Mouse (Mus musculus): ENCODE results near the gene Fgf8.

- no peak for TF ChIP-seq CTCF (IDR thresholded peaks at IDR 0.05; ENCODE audit: extremely low read depth, insufficient read depth, insufficient read length, insufficient replicate concordance)
- no peak for TF ChIP-seq POLR2A (IDR thresholded peaks at IDR 0.05; ENCODE audit: low read depth, low read length)
Observed at GRCm38 (mm10) chr19:45789365-45789764, 46.6 kb upstream of the Fgf8 start.
